Mouse (Mus musculus) large intestine, adult 2 months (tissue): ENCODE measurements around the gene Irf1. TPM values are rescaled to one million over a fixed set of nuclear protein-coding genes. Genes with fewer than 3 reads are reported as not detected.

Experiments used
- DNase-seq: peaks from one replicate; pipeline ENCODE4 v3.0.0-alpha.2; 2012; ENCODE audit warnings: low read depth, low spot score
- WGBS: fragments of 180-500 bp; shearing (Covaris S2); methylation state at CpG from one replicate; pipeline ENCODE4 v1.1.7; 2018; 5-methylcytosine and 5-hydroxymethylcytosine counted together
- polyA plus RNA-seq: library from polyadenylated mRNA; depleted of rRNA; stranded (reverse); fragments of >200 nt; gene quantifications from 2 replicates; pipeline ENCODE4 v1.2.3, GENCODE M21; 2012

The Irf1 gene
- polyA plus RNA-seq, 1 experiment, result 171 TPM

GRCm38 (mm10) chr11:53759545-53760406 is 10.0 kb upstream of the Irf1 start:
- 59% methylated on average over 22 of the region's 22 CpGs for WGBS
- DNase-seq, result no peak

GRCm38 (mm10) chr11:53761284-53761683 is 8.5 kb upstream of the Irf1 start:
- 65% methylated on average over 5 of the region's 5 CpGs for WGBS
- no peak for DNase-seq

GRCm38 (mm10) chr11:53761822-53762221 is 8.0 kb upstream of the Irf1 start:
- WGBS, result 15% methylated on average over 2 of the region's 2 CpGs
- no peak for DNase-seq

GRCm38 (mm10) chr11:53762426-53762825 is 7.4 kb upstream of the Irf1 start:
- WGBS, result 12% methylated on average over 2 of the region's 2 CpGs
- DNase-seq, result no peak

GRCm38 (mm10) chr11:53762827-53763495 is 6.9 kb upstream of the Irf1 start:
- under 1% methylated on average over 23 of the region's 23 CpGs for WGBS
- DNase-seq, result peak; percentile 92

GRCm38 (mm10) chr11:53763496-53764140 is 6.2 kb upstream of the Irf1 start:
- DNase-seq, result peak; percentile 58
- WGBS, result 0% methylated on average over 33 of the region's 33 CpGs

GRCm38 (mm10) chr11:53764581-53764980 is 5.2 kb upstream of the Irf1 start:
- WGBS, result 73% methylated on average over 5 of the region's 5 CpGs
- DNase-seq, result no peak

GRCm38 (mm10) chr11:53768422-53769184 is 1.2 kb upstream of the Irf1 start:
- no peak for DNase-seq
- 85% methylated on average over 13 of the region's 13 CpGs for WGBS

GRCm38 (mm10) chr11:53769185-53769576 is 633 bp upstream of the Irf1 start:
- 48% methylated on average over 12 of the region's 12 CpGs for WGBS
- no peak for DNase-seq

GRCm38 (mm10) chr11:53770125-53770791 is 444 bp downstream of the Irf1 start:
- under 1% methylated on average over 75 of the region's 75 CpGs for WGBS
- no peak for DNase-seq

GRCm38 (mm10) chr11:53771001-53771744 is 1.4 kb downstream of the Irf1 start:
- WGBS, result 20% methylated on average over 11 of the region's 11 CpGs
- no peak for DNase-seq

- 71% methylated on average over 9 of the region's 9 CpGs for WGBS
- no peak for DNase-seq
These were observed 2.7 kb downstream of the Irf1 start for GRCm38 (mm10) chr11:53772536-53772935.

- DNase-seq, result no peak
- 80% methylated on average over 5 of the region's 5 CpGs for WGBS
These were observed 3.3 kb downstream of the Irf1 start, which contains the start of gene Gm17334 for GRCm38 (mm10) chr11:53773087-53773486. Gene Gm17334 (minus strand): TSS chr11:53773187.

GRCm38 (mm10) chr11:53773641-53774360 is 4.0 kb downstream of the Irf1 start:
- WGBS, result 78% methylated on average over 16 of the region's 16 CpGs
- DNase-seq, result no peak

- DNase-seq, result no peak
- WGBS, result 70% methylated on average over 13 of the region's 13 CpGs
These were observed 4.9 kb downstream of the Irf1 start for GRCm38 (mm10) chr11:53774659-53775255.

- 58% methylated on average over 5 of the region's 5 CpGs for WGBS
These were observed 7.9 kb downstream of the Irf1 start for GRCm38 (mm10) chr11:53777736-53778135.

GRCm38 (mm10) chr11:53778455-53778854 is 8.6 kb downstream of the Irf1 start:
- WGBS, result 72% methylated on average over 5 of the region's 5 CpGs

More at GRCm38 (mm10) chr11:53777736-53778135, 7.9 kb downstream of the Irf1 start:
- DNase-seq, result no peak

More at GRCm38 (mm10) chr11:53778455-53778854, 8.6 kb downstream of the Irf1 start:
- DNase-seq, result no peak
